Mouse (Mus musculus) CH12.LX (cell line): ENCODE results near the gene Gm28036. TPM values are rescaled to one million over a fixed set of nuclear protein-coding genes. Genes with fewer than 3 reads are reported as not detected.

Experiments used
- DNase-seq: peaks from one replicate; pipeline ENCODE4 v3.0.0-alpha.2; 2013; ENCODE audit errors: extremely low read depth
- H3K27ac ChIP-seq: 2 replicates; pipeline ENCODE4 v1.5.1; 2012; ENCODE audit warnings: low read depth, mild to moderate bottlenecking, control low read depth, moderate library complexity; ENCODE audit not compliant: insufficient read depth
- H3K27me3 ChIP-seq: replicated peaks from 2 replicates; pipeline ENCODE3; 2012; ENCODE audit warnings: inconsistent platforms
- H3K36me3 ChIP-seq, 2 experiments: replicated peaks in 1 of 2; 2 replicates each; pipeline versions ENCODE3 to v1.6.1; 2012; ENCODE audit warnings: inconsistent platforms in 1 of 2, low read length in 1 of 2, mild to moderate bottlenecking in 1 of 2, mixed read lengths in 1 of 2, moderate library complexity in 1 of 2; ENCODE audit not compliant: control insufficient read depth in 1 of 2, insufficient read depth in 1 of 2
- H3K4me1 ChIP-seq, 2 experiments: 2 replicates each; pipeline ENCODE4 v1.6.1; 2012; ENCODE audit warnings: inconsistent platforms in 1 of 2, moderate library complexity in 1 of 2; ENCODE audit not compliant: insufficient read depth in 2 of 2, control insufficient read depth in 1 of 2
- H3K4me2 ChIP-seq: 2 replicates; pipeline ENCODE4 v1.6.1; 2012; ENCODE audit warnings: low read depth, mild to moderate bottlenecking, control low read depth; ENCODE audit not compliant: poor library complexity, insufficient read depth, severe bottlenecking
- H3K4me3 ChIP-seq, 3 experiments: fragments of 150-350 bp in 1 of 3; sonication (generic) in 1 of 3; replicated peaks in 1 of 3; 2 replicates each; pipeline versions ENCODE3 to v1.5.1; 2011 to 2012; ENCODE audit warnings: low read depth in 2 of 3, low read length in 2 of 3, mild to moderate bottlenecking in 2 of 3, moderate library complexity in 2 of 3, control low read depth in 1 of 3, improper control_type of control experiment in 1 of 3, inconsistent platforms in 1 of 3, mixed read lengths in 1 of 3; ENCODE audit not compliant: poor library complexity in 1 of 3
- H3K79me2 ChIP-seq: replicated peaks from 2 replicates; pipeline ENCODE4 v1.6.1; 2012; ENCODE audit warnings: mild to moderate bottlenecking, moderate library complexity; ENCODE audit not compliant: control insufficient read depth, poor library complexity, insufficient read depth, severe bottlenecking; ENCODE audit errors: extremely low read depth
- H3K9ac ChIP-seq: 2 replicates; pipeline ENCODE4 v1.6.1; 2012; ENCODE audit warnings: low read depth, mild to moderate bottlenecking, control low read depth, moderate library complexity; ENCODE audit not compliant: insufficient read depth
- H3K9me3 ChIP-seq: replicated peaks from 2 replicates; pipeline ENCODE3; 2012; ENCODE audit warnings: low read length, inconsistent platforms, mixed read lengths
- CTCF ChIP-seq, 2 experiments: IDR thresholded peaks in 1 of 2; conservative IDR thresholded peaks in 1 of 2; 2 replicates each; pipeline ENCODE4 v1.5.1; 2011 to 2012; ENCODE audit warnings: low read depth in 2 of 2, low read length in 2 of 2, improper control_type of control experiment in 1 of 2, inconsistent platforms in 1 of 2, mild to moderate bottlenecking in 1 of 2, moderate library complexity in 1 of 2
- EP300 ChIP-seq: IDR thresholded peaks from 2 replicates; pipeline ENCODE4 v1.6.1; 2011; ENCODE audit warnings: low read length, improper control_type of control experiment
- ETS1 ChIP-seq: conservative IDR thresholded peaks from 2 replicates; pipeline ENCODE4 v1.6.1; 2012; ENCODE audit warnings: low read depth, mild to moderate bottlenecking, inconsistent platforms, low read length, improper control_type of control experiment, moderate library complexity
- HCFC1 ChIP-seq: IDR thresholded peaks from 2 replicates; pipeline ENCODE4 v1.6.1; 2012; ENCODE audit warnings: low read depth, mild to moderate bottlenecking, inconsistent platforms, low read length, improper control_type of control experiment
- IRF4 ChIP-seq: IDR thresholded peaks from 2 replicates; pipeline ENCODE4 v1.6.1; 2014; ENCODE audit warnings: low read depth, mild to moderate bottlenecking, inconsistent platforms, low read length, improper control_type of control experiment
- JUN ChIP-seq: IDR thresholded peaks from 2 replicates; pipeline ENCODE4 v1.6.1; 2011; ENCODE audit warnings: low read depth, mild to moderate bottlenecking, low read length, improper control_type of control experiment, moderate library complexity; ENCODE audit not compliant: insufficient read depth
- JUND ChIP-seq: conservative IDR thresholded peaks from 2 replicates; pipeline ENCODE4 v1.6.1; 2011; ENCODE audit warnings: low read depth, low read length, improper control_type of control experiment
- MAFK ChIP-seq: IDR thresholded peaks from 2 replicates; pipeline ENCODE4 v1.6.1; 2011; ENCODE audit warnings: low read length, improper control_type of control experiment; ENCODE audit not compliant: insufficient replicate concordance
- MAX ChIP-seq: IDR thresholded peaks from 2 replicates; pipeline ENCODE4 v1.6.1; 2011; ENCODE audit warnings: low read length, improper control_type of control experiment
- MXI1 ChIP-seq: IDR thresholded peaks from 2 replicates; pipeline ENCODE4 v1.6.1; 2011; ENCODE audit warnings: mild to moderate bottlenecking, low read depth, low read length, improper control_type of control experiment
- POLR2A ChIP-seq: IDR thresholded peaks from 2 replicates; pipeline ENCODE4 v1.6.1; 2011; ENCODE audit warnings: low read depth, mild to moderate bottlenecking, improper control_type of control experiment, low read length
- RCOR1 ChIP-seq: conservative IDR thresholded peaks from 2 replicates; pipeline ENCODE4 v1.6.1; 2012; ENCODE audit warnings: low read depth, mild to moderate bottlenecking, inconsistent platforms, low read length, improper control_type of control experiment
- TBP ChIP-seq: conservative IDR thresholded peaks from 2 replicates; pipeline ENCODE4 v1.6.1; 2011; ENCODE audit warnings: low read depth, low read length, improper control_type of control experiment
- TCF12 ChIP-seq: IDR thresholded peaks from 2 replicates; pipeline ENCODE4 v1.6.1; 2014; ENCODE audit warnings: low read depth, mild to moderate bottlenecking, inconsistent platforms, low read length, improper control_type of control experiment
- UBTF ChIP-seq: IDR thresholded peaks from 2 replicates; pipeline ENCODE4 v1.6.1; 2012; ENCODE audit warnings: low read depth, mild to moderate bottlenecking, inconsistent platforms, low read length, improper control_type of control experiment, moderate library complexity
- USF2 ChIP-seq: conservative IDR thresholded peaks from 2 replicates; pipeline ENCODE4 v1.6.1; 2011; ENCODE audit warnings: low read depth, low read length, improper control_type of control experiment
- ZC3H11A ChIP-seq: IDR thresholded peaks from 2 replicates; pipeline ENCODE4 v1.6.1; 2012; ENCODE audit warnings: low read depth, mild to moderate bottlenecking, inconsistent platforms, low read length, improper control_type of control experiment
- ZMIZ1 ChIP-seq: IDR thresholded peaks from 2 replicates; pipeline ENCODE4 v1.6.1; 2012; ENCODE audit warnings: low read depth, mild to moderate bottlenecking, inconsistent platforms, low read length, improper control_type of control experiment
- dilution Hi-C: fragments of 300-500 bp; cut with MboI; formaldehyde crosslinking; loops from 2 replicates; pipeline ENCODE4 v1.14.3; 2020; ENCODE audit warnings: low sequenced_read_pairs; ENCODE audit not compliant: extremely low pct_unique_long_range_greater_than_20kb, extremely low pct_ligation_motif_present
- in situ Hi-C: fragments of 300-500 bp; cut with MboI; formaldehyde crosslinking; loops from 3 replicates; pipeline ENCODE4 v1.14.3; 2019; ENCODE audit warnings: low sequenced_read_pairs, low pct_ligation_motif_present, low pct_unique_long_range_greater_than_20kb, mixed read lengths
- polyA plus RNA-seq: library from polyadenylated mRNA; unstranded; fragments of >175 nt; gene quantifications from 2 replicates; pipeline ENCODE4 v1.2.1, GENCODE M21; 2012; ENCODE audit warnings: low read depth; ENCODE audit not compliant: insufficient read length
- total RNA-seq, 2 experiments: library from RNA; depleted of rRNA; stranded (reverse); fragments of 300-350 nt in 1 of 2; fragments of >200 nt in 1 of 2; gene quantifications; 2 replicates each; pipeline ENCODE4 v1.2.3; 2012 to 2014

The Gm28036 gene
- total and polyA plus RNA-seq, 3 experiments: 10.5 to 18.8 (median 15.3) TPM

GRCm38 (mm10) chr2:156143367-156143766 is 16.5 kb upstream of the Gm28036 start:
- Histone ChIP-seq H3K9ac (peak overlapping the region; percentile 69), H3K4me1 (peaks cover 0 to 15% of the 10 kb centered on the region in 2 experiments; a peak in 2 of 4 replicates), H3K27ac (no peak overlapping the region), H3K36me3 (peaks cover 36 to 55% of the 10 kb centered on the region in 2 experiments), H3K79me2 (peaks cover 15% of the 10 kb centered on the region; the same call in 1 of the 2 replicates), H3K9me3 (no peaks in the 10 kb centered on the region), H3K27me3 (no peaks in the 10 kb centered on the region), H3K4me2 (peak overlapping the region; percentile 98), H3K4me3 (peak overlapping the region; percentile 52 to 93 (median 82))
- dilution Hi-C loops: no loop called here
- DNase-seq: peak; percentile 22
- TF ChIP-seq TBP (no peak), TCF12 (no peak), JUN (no peak), MAX (no peak), POLR2A (no peak), EP300 (no peak), ZC3H11A (no peak), MXI1 (no peak), USF2 (no peak), ZMIZ1 (no peak), JUND (no peak), UBTF (no peak), RCOR1 (no peak), ETS1 (no peak), IRF4 (no peak), MAFK (no peak)
- in situ Hi-C loops: loop anchor here (25.0 kb wide), 1 partner anchor 306 kb away; the partner anchor contains the start of genes Eif6 and Fam83c

- H3K9ac ChIP-seq: peak overlapping the region; percentile 69
- H3K9me3 ChIP-seq: no peaks in the 10 kb centered on the region
- peaks cover 0 to 15% of the 10 kb centered on the region in 2 experiments; a peak in 2 of 4 replicates for H3K4me1 ChIP-seq
- in situ Hi-C loops: loop anchor here (25.0 kb wide), 1 partner anchor 306 kb away; the partner anchor contains the start of genes Eif6 and Fam83c
- dilution Hi-C loops: no loop called here
- H3K4me3 ChIP-seq: peak overlapping the region in 2 of 3 experiments; percentile 52 to 82
- H3K79me2 ChIP-seq: peaks cover 12% of the 10 kb centered on the region; the same call in 1 of the 2 replicates
- H3K36me3 ChIP-seq: peaks cover 33 to 49% of the 10 kb centered on the region in 2 experiments
- peak overlapping the region; percentile 98; the same call in 1 of the 2 replicates for H3K4me2 ChIP-seq
- H3K27me3 ChIP-seq: no peaks in the 10 kb centered on the region
- no peak overlapping the region for H3K27ac ChIP-seq
- DNase-seq: no peak
- TF ChIP-seq HCFC1: no peak
- TF ChIP-seq CTCF (conservative IDR thresholded peaks at IDR 0.05 in 1 of 2, IDR thresholded peaks at IDR 0.05 in 1 of 2; ENCODE audit: low read depth in 2 of 2, low read length in 2 of 2): peak in 1 of 2 experiments; percentile 33; a peak in 3 of 4 replicates
Measured at GRCm38 (mm10) chr2:156142820-156143219, 15.9 kb upstream of the Gm28036 start.
